Mouse (Mus musculus) kidney, adult 8-10 months (tissue): Measurements from ENCODE around the gene Gm21409.
"Not testable (repeated sequence)": the region's sequence is repeated elsewhere in the genome, so short reads cannot be mapped to it uniquely, and the experiment has no call there.

ENCODE experiments used
- DNase-seq, 2 experiments: peaks; one replicate each; pipeline ENCODE4 v3.0.0; 2022

The Gm21409 gene

GRCm38 (mm10) chrY:84746385-84746784 lies at the start of gene Gm21409:
Gene Gm21409, plus strand, starts transcription at chrY:84746685.
- DNase-seq, result not testable (repeated sequence)
